Mouse (Mus musculus) liver, postnatal 0 days (tissue): ENCODE data around the gene P4hb. TPM values are rescaled to one million over a fixed set of nuclear protein-coding genes. Genes with fewer than 3 reads are reported as not detected.
A peak's percentile ranks its signal among the peaks of the same experiment; 100 is the strongest.

Source experiments
- ATAC-seq: fragments of 200-750 bp; cut with Nextera tagmentation; 2 replicates; pipeline ENCODE4 v1.8.0; 2017; ENCODE audit warnings: mild to moderate bottlenecking, moderate library complexity
- DNase-seq: peaks from one replicate; pipeline ENCODE4 v3.0.0-alpha.2; 2016
- H3K27ac ChIP-seq: fragments of 300-500 bp; sonication (generic); 2 replicates; pipeline ENCODE4 v1.5.1; 2014; ENCODE audit warnings: antibody characterized with exemption, moderate library complexity, mild to moderate bottlenecking, low read depth
- H3K27me3 ChIP-seq: fragments of 300-500 bp; sonication (generic); 2 replicates; pipeline ENCODE4 v1.6.1; 2014; ENCODE audit warnings: low read length, control low read depth, mixed read lengths; ENCODE audit not compliant: insufficient read depth
- H3K36me3 ChIP-seq: fragments of 300-500 bp; sonication (generic); replicated peaks from 2 replicates; pipeline ENCODE4 v1.6.1; 2014; ENCODE audit warnings: mild to moderate bottlenecking, control low read depth, low read length, moderate library complexity, mixed read lengths; ENCODE audit not compliant: insufficient read depth
- H3K4me1 ChIP-seq: fragments of 300-500 bp; sonication (generic); 2 replicates; pipeline ENCODE4 v1.6.1; 2014; ENCODE audit warnings: antibody characterized with exemption, mild to moderate bottlenecking, control low read depth; ENCODE audit not compliant: insufficient read depth
- H3K4me2 ChIP-seq: fragments of 300-500 bp; sonication (generic); 2 replicates; pipeline ENCODE4 v1.6.1; 2014; ENCODE audit warnings: low read depth, mild to moderate bottlenecking, low read length, moderate library complexity, mixed read lengths
- H3K4me3 ChIP-seq: fragments of 300-500 bp; sonication (generic); 2 replicates; pipeline ENCODE4 v1.5.1; 2014; ENCODE audit warnings: low read depth, low read length
- H3K9ac ChIP-seq: fragments of 300-500 bp; sonication (generic); replicated peaks from 2 replicates; pipeline ENCODE4 v1.6.1; 2014; ENCODE audit warnings: mild to moderate bottlenecking, moderate library complexity
- H3K9me3 ChIP-seq: fragments of 300-500 bp; sonication (generic); 2 replicates; pipeline ENCODE4 v1.6.1; 2016; ENCODE audit warnings: mild to moderate bottlenecking, control low read depth, low read length, mixed read lengths
- CTCF ChIP-seq: sonication (generic); IDR thresholded peaks from 2 replicates; pipeline ENCODE4 v1.5.1; 2016; ENCODE audit warnings: antibody characterized with exemption, low read depth
- EP300 ChIP-seq: IDR thresholded peaks from 2 replicates; pipeline ENCODE4 v1.6.1; 2016; ENCODE audit warnings: antibody characterized with exemption, low read depth, mild to moderate bottlenecking
- WGBS: fragments of 180-500 bp; shearing (Covaris S2); extraction: QIAGEN DNeasy Blood & Tissue Kit; methylation state at CpG from one replicate; pipeline ENCODE4 v1.1.7; 2014; ENCODE audit not compliant: insufficient replicate concordance; 5-methylcytosine and 5-hydroxymethylcytosine counted together
- polyA plus RNA-seq: library from polyadenylated mRNA; unstranded; fragments of >200 nt; fragmentation: Nextera tagmentation; extraction: Ambion mirVana; gene quantifications from 2 replicates; pipeline ENCODE4 v1.2.1, GENCODE M21; 2015

The P4hb gene
- polyA plus RNA-seq, 1 experiment from 2014 or later: 697 TPM

- no peaks in the 10 kb centered on the region for H3K9me3 ChIP-seq
- ATAC-seq (peak; percentile 40), DNase-seq (no peak)
- no peaks in the 10 kb centered on the region for H3K27me3 ChIP-seq
- H3K4me1 ChIP-seq: peaks cover 28% of the 10 kb centered on the region
- H3K4me3 ChIP-seq: peak overlapping the region; percentile 92
- WGBS: 40% methylated on average over 4 of the region's 4 CpGs
- peak overlapping the region; percentile 98 for H3K4me2 ChIP-seq
- H3K27ac ChIP-seq: peak overlapping the region; percentile 95
- peak overlapping the region; percentile 94 for H3K9ac ChIP-seq
- TF ChIP-seq CTCF (no peak), EP300 (no peak)
- H3K36me3 ChIP-seq: peaks cover 57% of the 10 kb centered on the region
Observed at GRCm38 (mm10) chr11:120616617-120617294, 43.7 kb upstream of the P4hb start.

- Histone ChIP-seq H3K27me3 (no peaks in the 10 kb centered on the region), H3K4me3 (peak overlapping the region; percentile 92), H3K36me3 (peaks cover 57% of the 10 kb centered on the region), H3K4me1 (peaks cover 28% of the 10 kb centered on the region), H3K9me3 (no peaks in the 10 kb centered on the region), H3K27ac (peak overlapping the region; percentile 95), H3K9ac (peak overlapping the region; percentile 94), H3K4me2 (peak overlapping the region; percentile 98)
- DNase-seq (no peak), ATAC-seq (peak; percentile 18)
- TF ChIP-seq CTCF (no peak), EP300 (no peak)
- WGBS: 82% methylated on average over 11 of the region's 11 CpGs
Observed at GRCm38 (mm10) chr11:120615606-120616203, 42.7 kb upstream of the P4hb start.

DNA sequence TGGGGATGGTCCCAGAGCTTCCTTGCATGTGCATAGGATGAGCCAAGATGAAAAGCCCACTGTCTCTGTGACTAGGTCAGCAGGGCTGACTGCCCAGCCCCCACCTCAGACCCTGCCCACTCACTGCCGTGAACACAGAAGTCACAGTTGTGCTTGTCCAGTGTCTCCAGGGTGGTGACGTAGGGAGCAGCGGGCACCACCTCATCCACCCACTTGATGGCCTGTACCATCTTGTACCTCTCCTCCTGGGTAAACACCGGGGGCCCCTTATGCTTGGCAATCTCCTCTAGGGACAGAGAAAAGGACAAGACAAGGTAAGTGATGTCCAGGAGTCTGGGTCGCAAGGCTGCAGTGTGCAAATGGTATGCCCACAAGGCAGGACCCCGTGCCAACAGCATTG, 42.1 kb upstream of the P4hb start:
- no peaks in the 10 kb centered on the region for H3K27me3 ChIP-seq
- H3K4me1 ChIP-seq: peaks cover 28% of the 10 kb centered on the region
- 0 out of 2 replicates have a peak overlapping the region, but pooled peaks have one; percentile 7 for H3K4me3 ChIP-seq
- no peak for ATAC-seq
- peak overlapping the region; percentile 98 for H3K4me2 ChIP-seq
- no peak overlapping the region; the same call in 1 of the 2 replicates for H3K9ac ChIP-seq
- peaks cover 56% of the 10 kb centered on the region for H3K36me3 ChIP-seq
- TF ChIP-seq EP300: no peak
- TF ChIP-seq CTCF: no peak
- no peaks in the 10 kb centered on the region for H3K9me3 ChIP-seq
- DNase-seq: no peak
- 86% methylated on average over 6 of the region's 6 CpGs for WGBS
- peak overlapping the region; percentile 12; the same call in 1 of the 2 replicates for H3K27ac ChIP-seq

GRCm38 (mm10) chr11:120613976-120614375, 40.9 kb upstream of the P4hb start:
- H3K27ac ChIP-seq: no peak overlapping the region
- TF ChIP-seq CTCF (no peak), EP300 (no peak)

DNA sequence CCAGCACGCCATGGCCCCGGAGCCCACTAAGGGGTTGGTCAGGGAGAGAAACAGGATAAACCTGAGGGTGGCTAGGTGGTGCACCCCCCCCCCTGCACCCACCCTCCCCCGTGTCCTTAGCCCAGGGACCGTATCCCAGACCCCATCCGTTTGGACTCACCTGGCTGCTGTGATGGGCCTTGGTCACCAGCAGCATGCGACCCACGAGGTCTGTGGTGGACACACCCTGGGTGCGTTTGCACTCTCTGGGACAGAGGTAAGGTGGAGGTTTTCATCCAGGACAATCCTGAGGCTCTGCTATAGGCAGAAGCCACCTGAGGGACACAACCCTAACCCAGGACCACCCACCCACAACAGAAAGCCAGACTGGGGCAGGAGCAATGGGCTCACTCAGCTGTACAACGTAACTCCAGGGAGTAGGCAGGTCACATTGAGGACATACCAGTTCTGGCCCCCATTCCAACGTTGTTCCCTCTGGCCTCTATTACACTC, 40.5 kb upstream of the P4hb start:
- Histone ChIP-seq H3K9ac (no peak overlapping the region), H3K4me1 (peaks cover 35% of the 10 kb centered on the region), H3K27me3 (no peaks in the 10 kb centered on the region), H3K4me2 (no peak overlapping the region), H3K4me3 (no peak overlapping the region), H3K9me3 (no peaks in the 10 kb centered on the region), H3K36me3 (peaks cover 43% of the 10 kb centered on the region), H3K27ac (no peak overlapping the region; the same call in 1 of the 2 replicates)
- WGBS: 81% methylated on average over 10 of the region's 10 CpGs
- ATAC-seq (no peak), DNase-seq (no peak)
- TF ChIP-seq CTCF: no peak
- TF ChIP-seq EP300: no peak

More at GRCm38 (mm10) chr11:120613976-120614375, 40.9 kb upstream of the P4hb start:
- Histone ChIP-seq H3K4me3 (no peak overlapping the region), H3K36me3 (peaks cover 47% of the 10 kb centered on the region), H3K9me3 (no peaks in the 10 kb centered on the region), H3K9ac (no peak overlapping the region), H3K4me1 (peaks cover 33% of the 10 kb centered on the region), H3K4me2 (no peak overlapping the region), H3K27me3 (no peaks in the 10 kb centered on the region)
- 82% methylated on average over 8 of the region's 8 CpGs for WGBS
- ATAC-seq: no peak
- DNase-seq: no peak

DNA sequence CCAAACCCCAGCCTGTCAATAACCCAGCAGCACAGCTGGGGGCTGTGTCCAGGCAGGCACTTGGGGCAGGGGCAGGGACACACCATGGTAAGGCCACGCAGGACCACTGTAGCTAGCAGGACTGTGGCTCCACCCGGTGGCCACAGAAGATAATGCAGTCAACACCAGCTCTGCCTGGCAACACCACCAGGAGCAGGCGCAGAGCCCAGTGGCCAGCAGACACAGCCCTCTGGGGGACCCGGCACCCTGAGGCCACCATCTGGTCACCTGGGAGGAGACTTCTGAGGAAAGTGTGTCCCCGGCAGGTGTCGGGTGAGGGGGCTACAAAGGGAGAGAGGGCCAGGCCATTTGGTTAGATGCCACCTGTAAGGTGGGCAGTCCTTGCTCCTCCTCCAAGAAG, 39.7 kb upstream of the P4hb start:
- Histone ChIP-seq H3K9ac (no peak overlapping the region), H3K9me3 (no peaks in the 10 kb centered on the region), H3K4me3 (no peak overlapping the region), H3K27me3 (no peaks in the 10 kb centered on the region), H3K4me1 (peaks cover 28% of the 10 kb centered on the region), H3K27ac (no peak overlapping the region), H3K36me3 (peaks cover 38% of the 10 kb centered on the region), H3K4me2 (no peak overlapping the region)
- ATAC-seq: peak; percentile 16; the same call in 1 of the 2 replicates
- DNase-seq: peak; percentile 87
- TF ChIP-seq EP300 (no peak), CTCF (peak; percentile 96)
- WGBS: 43% methylated on average over 6 of the region's 6 CpGs
